Mouse (Mus musculus) G1E (cell line): ENCODE results near the gene Gm48551. TPM values are rescaled to one million over a fixed set of nuclear protein-coding genes. Genes with fewer than 3 reads are reported as not detected.
A peak's percentile ranks its signal among the peaks of the same experiment; 100 is the strongest.

ENCODE experiments used
- ATAC-seq: 2 replicates; pipeline ENCODE4 v1.8.0; 2016; ENCODE audit warnings: mild to moderate bottlenecking; ENCODE audit not compliant: insufficient number of reproducible peaks, poor library complexity, low FRiP score, severe bottlenecking; ENCODE audit errors: extremely low read depth
- DNase-seq: peaks from one replicate; pipeline ENCODE4 v3.0.0; 2012; ENCODE audit warnings: low spot score
- H3K27me3 ChIP-seq: 2 replicates; pipeline ENCODE4 v1.6.1; 2012; ENCODE audit warnings: mild to moderate bottlenecking, low read length, inconsistent platforms; ENCODE audit not compliant: insufficient read depth
- H3K36me3 ChIP-seq: replicated peaks from 2 replicates; pipeline ENCODE3; 2012; ENCODE audit warnings: mild to moderate bottlenecking, inconsistent platforms
- H3K4me1 ChIP-seq: 2 replicates; pipeline ENCODE4 v1.6.1; 2012; ENCODE audit warnings: low read depth, low read length, inconsistent platforms, mixed read lengths; ENCODE audit not compliant: insufficient read depth
- H3K4me3 ChIP-seq: 2 replicates; pipeline ENCODE4 v1.5.1; 2012; ENCODE audit warnings: low read depth, mild to moderate bottlenecking, inconsistent platforms, low read length, moderate library complexity, mixed read lengths
- H3K9me3 ChIP-seq: replicated peaks from 2 replicates; pipeline ENCODE4 v1.6.1; 2012; ENCODE audit warnings: inconsistent platforms
- CTCF ChIP-seq: IDR thresholded peaks from 2 replicates; pipeline ENCODE4 v1.5.1; 2012; ENCODE audit warnings: low read depth, low read length, inconsistent platforms, mixed read lengths
- GATA1 ChIP-seq: IDR thresholded peaks from 2 replicates; pipeline ENCODE4 v1.6.1; 2012; ENCODE audit warnings: borderline replicate concordance, low read length, inconsistent platforms, mixed read lengths
- GATA2 ChIP-seq: IDR thresholded peaks from 2 replicates; pipeline ENCODE4 v1.6.1; 2012; ENCODE audit warnings: low read depth, low read length, inconsistent platforms, borderline replicate concordance
- POLR2AphosphoS5 ChIP-seq: IDR thresholded peaks from 2 replicates; pipeline ENCODE4 v1.6.1; 2012; ENCODE audit warnings: low read depth, low read length, inconsistent platforms; ENCODE audit not compliant: insufficient replicate concordance
- TAL1 ChIP-seq: conservative IDR thresholded peaks from 2 replicates; pipeline ENCODE4 v1.6.1; 2012; ENCODE audit warnings: low read depth, low read length, inconsistent platforms, mixed read lengths
- polyA plus RNA-seq: library from polyadenylated mRNA; stranded (reverse); fragments of >175 nt; gene quantifications from 2 replicates; pipeline ENCODE4 v1.2.3, GENCODE M21; 2012
- total RNA-seq, 2 experiments: library from RNA; stranded (forward) in 1 of 2; stranded (reverse) in 1 of 2; fragments of 200-1000 nt in 1 of 2; fragments of >200 nt in 1 of 2; fragmentation: Nextera tagmentation in 1 of 2; gene quantifications; 2 replicates each; pipeline ENCODE4 v1.2.3; 2014 to 2017

Gene Gm48551
- total and polyA plus RNA-seq, 3 experiments, result 0.72 to 2.6 (median 1.1) TPM

GRCm38 (mm10) chr10:81363436-81364346 lies 20.6 kb upstream of the Gm48551 start:
- ATAC-seq (no peak), DNase-seq (no peak)
- H3K36me3 ChIP-seq, result peaks cover 99% of the 10 kb centered on the region
- H3K9me3 ChIP-seq, result no peaks in the 10 kb centered on the region
- H3K4me1 ChIP-seq, result peaks cover 96% of the 10 kb centered on the region
- TF ChIP-seq GATA1, result no peak
- TF ChIP-seq TAL1, result no peak
- TF ChIP-seq GATA2, result no peak
- TF ChIP-seq POLR2AphosphoS5, result no peak
- TF ChIP-seq CTCF, result no peak
- peak overlapping the region; percentile 34; the same call in 1 of the 2 replicates for H3K4me3 ChIP-seq
- H3K27me3 ChIP-seq, result no peaks in the 10 kb centered on the region

- DNase-seq, result no peak
- Histone ChIP-seq H3K4me3 (peak overlapping the region; percentile 24; the same call in 1 of the 2 replicates), H3K4me1 (peaks cover 92% of the 10 kb centered on the region), H3K36me3 (peaks cover 100% of the 10 kb centered on the region), H3K9me3 (no peaks in the 10 kb centered on the region), H3K27me3 (no peaks in the 10 kb centered on the region)
- ATAC-seq, result no peak
- TF ChIP-seq GATA2, result no peak
- TF ChIP-seq POLR2AphosphoS5, result 0 out of 2 replicates have a peak, but pooled peaks have one; percentile 17
Observed at GRCm38 (mm10) chr10:81364666-81365065, 19.6 kb upstream of the Gm48551 start.

GRCm38 (mm10) chr10:81365073-81365472 lies 19.2 kb upstream of the Gm48551 start:
- Histone ChIP-seq H3K27me3 (no peaks in the 10 kb centered on the region), H3K9me3 (no peaks in the 10 kb centered on the region), H3K36me3 (peaks cover 100% of the 10 kb centered on the region), H3K4me3 (no peak overlapping the region), H3K4me1 (peaks cover 88% of the 10 kb centered on the region)
- TF ChIP-seq GATA2 (no peak), POLR2AphosphoS5 (peak; percentile 38; the same call in 1 of the 2 replicates)
- DNase-seq (no peak), ATAC-seq (no peak)

- no peaks in the 10 kb centered on the region for H3K27me3 ChIP-seq
- no peak for TF ChIP-seq TAL1
- peak within 1 kb of the TSS; percentile 24; the same call in 1 of the 2 replicates for H3K4me3 ChIP-seq
- peak; percentile 35 for ATAC-seq
- peaks cover 100% of the 10 kb centered on the region for H3K36me3 ChIP-seq
- H3K9me3 ChIP-seq, result no peaks in the 10 kb centered on the region
- no peak for DNase-seq
- H3K4me1 ChIP-seq, result peaks cover 80% of the 10 kb centered on the region
Observed at GRCm38 (mm10) chr10:81365672-81366476, 18.4 kb upstream of the Gm48551 start, which contains the start of gene 4930404N11Rik. Gene 4930404N11Rik (minus strand): TSS chr10:81365816.

GRCm38 (mm10) chr10:81366477-81367206 lies 17.6 kb upstream of the Gm48551 start:
- ATAC-seq (peak; percentile 3; the same call in 1 of the 2 replicates), DNase-seq (no peak)
- Histone ChIP-seq H3K27me3 (no peaks in the 10 kb centered on the region), H3K4me1 (peaks cover 72% of the 10 kb centered on the region), H3K36me3 (peaks cover 100% of the 10 kb centered on the region), H3K9me3 (no peaks in the 10 kb centered on the region), H3K4me3 (no peak overlapping the region)
- TF ChIP-seq GATA1 (no peak), TAL1 (no peak), GATA2 (no peak), CTCF (no peak), POLR2AphosphoS5 (peak; percentile 86; the same call in 1 of the 2 replicates)

GRCm38 (mm10) chr10:81367207-81367495 lies 17.1 kb upstream of the Gm48551 start:
- DNase-seq (no peak), ATAC-seq (no peak)
- H3K27me3 ChIP-seq, result no peaks in the 10 kb centered on the region
- H3K4me1 ChIP-seq, result peaks cover 72% of the 10 kb centered on the region
- TF ChIP-seq GATA2, result no peak
- no peak for TF ChIP-seq GATA1
- peak; percentile 68; the same call in 1 of the 2 replicates for TF ChIP-seq POLR2AphosphoS5
- peaks cover 100% of the 10 kb centered on the region for H3K36me3 ChIP-seq
- H3K9me3 ChIP-seq, result no peaks in the 10 kb centered on the region
- H3K4me3 ChIP-seq, result no peak overlapping the region
